Mouse (Mus musculus) liver, postnatal 0 days (tissue): ENCODE results near the gene Gpr39. TPM values are rescaled to one million over a fixed set of nuclear protein-coding genes. Genes with fewer than 3 reads are reported as not detected.

Source experiments
- ATAC-seq: fragments of 200-750 bp; cut with Nextera tagmentation; 2 replicates; pipeline ENCODE4 v1.8.0; 2017; ENCODE audit warnings: mild to moderate bottlenecking, moderate library complexity
- DNase-seq: peaks from one replicate; pipeline ENCODE4 v3.0.0-alpha.2; 2016
- H3K27ac ChIP-seq: fragments of 300-500 bp; sonication (generic); 2 replicates; pipeline ENCODE4 v1.5.1; 2014; ENCODE audit warnings: antibody characterized with exemption, moderate library complexity, mild to moderate bottlenecking, low read depth
- H3K27me3 ChIP-seq: fragments of 300-500 bp; sonication (generic); 2 replicates; pipeline ENCODE4 v1.6.1; 2014; ENCODE audit warnings: low read length, control low read depth, mixed read lengths; ENCODE audit not compliant: insufficient read depth
- H3K36me3 ChIP-seq: fragments of 300-500 bp; sonication (generic); replicated peaks from 2 replicates; pipeline ENCODE4 v1.6.1; 2014; ENCODE audit warnings: mild to moderate bottlenecking, control low read depth, low read length, moderate library complexity, mixed read lengths; ENCODE audit not compliant: insufficient read depth
- H3K4me1 ChIP-seq: fragments of 300-500 bp; sonication (generic); 2 replicates; pipeline ENCODE4 v1.6.1; 2014; ENCODE audit warnings: antibody characterized with exemption, mild to moderate bottlenecking, control low read depth; ENCODE audit not compliant: insufficient read depth
- H3K4me2 ChIP-seq: fragments of 300-500 bp; sonication (generic); 2 replicates; pipeline ENCODE4 v1.6.1; 2014; ENCODE audit warnings: low read depth, mild to moderate bottlenecking, low read length, moderate library complexity, mixed read lengths
- H3K4me3 ChIP-seq: fragments of 300-500 bp; sonication (generic); 2 replicates; pipeline ENCODE4 v1.5.1; 2014; ENCODE audit warnings: low read depth, low read length
- H3K9ac ChIP-seq: fragments of 300-500 bp; sonication (generic); replicated peaks from 2 replicates; pipeline ENCODE4 v1.6.1; 2014; ENCODE audit warnings: mild to moderate bottlenecking, moderate library complexity
- H3K9me3 ChIP-seq: fragments of 300-500 bp; sonication (generic); 2 replicates; pipeline ENCODE4 v1.6.1; 2016; ENCODE audit warnings: mild to moderate bottlenecking, control low read depth, low read length, mixed read lengths
- CTCF ChIP-seq: sonication (generic); IDR thresholded peaks from 2 replicates; pipeline ENCODE4 v1.5.1; 2016; ENCODE audit warnings: antibody characterized with exemption, low read depth
- EP300 ChIP-seq: IDR thresholded peaks from 2 replicates; pipeline ENCODE4 v1.6.1; 2016; ENCODE audit warnings: antibody characterized with exemption, low read depth, mild to moderate bottlenecking
- WGBS: fragments of 180-500 bp; shearing (Covaris S2); extraction: QIAGEN DNeasy Blood & Tissue Kit; methylation state at CpG from one replicate; pipeline ENCODE4 v1.1.7; 2014; ENCODE audit not compliant: insufficient replicate concordance; 5-methylcytosine and 5-hydroxymethylcytosine counted together
- polyA plus RNA-seq: library from polyadenylated mRNA; unstranded; fragments of >200 nt; fragmentation: Nextera tagmentation; extraction: Ambion mirVana; gene quantifications from 2 replicates; pipeline ENCODE4 v1.2.1, GENCODE M21; 2015

The Gpr39 gene
- polyA plus RNA-seq, 1 experiment from 2014 or later: 3.7 TPM

DNA sequence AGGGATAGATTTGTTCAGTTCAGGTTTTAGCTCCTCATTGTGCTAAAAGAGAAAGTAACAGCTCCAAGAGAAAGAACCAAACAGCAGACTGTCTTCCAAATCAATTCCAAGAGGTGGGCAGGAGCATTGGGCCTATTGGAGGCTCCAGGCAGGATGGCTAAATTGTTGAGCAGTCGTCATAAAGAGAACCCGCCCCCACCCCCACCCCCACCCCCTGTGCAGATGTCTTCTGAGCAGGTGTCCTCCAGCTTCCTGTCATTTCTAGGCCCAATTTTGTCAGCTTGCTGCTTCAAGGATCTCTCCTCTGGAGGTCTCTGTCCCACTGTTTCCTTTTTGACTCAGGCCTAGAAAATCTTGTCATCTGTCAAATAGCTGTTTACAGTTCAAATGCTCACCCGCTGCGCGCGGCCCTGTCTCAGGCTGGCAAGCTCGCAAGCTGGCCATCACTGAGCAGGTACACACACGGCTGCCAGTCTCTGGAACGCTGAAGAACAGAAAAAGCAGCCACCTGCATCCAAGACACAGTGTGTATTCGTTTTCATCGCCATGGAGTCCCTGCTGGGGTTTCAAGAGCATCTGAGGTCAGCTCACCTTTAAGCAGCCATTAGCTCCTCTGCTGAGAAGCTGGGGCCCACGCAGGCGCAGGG lies 163.1 kb downstream of the Gpr39 start:
- WGBS: 72% methylated on average over 13 of the region's 13 CpGs
- Histone ChIP-seq H3K4me3 (no peak overlapping the region), H3K27ac (no peak overlapping the region), H3K27me3 (no peaks in the 10 kb centered on the region), H3K9ac (no peak overlapping the region), H3K4me2 (no peak overlapping the region), H3K36me3 (no peaks in the 10 kb centered on the region), H3K9me3 (no peaks in the 10 kb centered on the region), H3K4me1 (no peaks in the 10 kb centered on the region)
- ATAC-seq (no peak), DNase-seq (no peak)
- TF ChIP-seq EP300 (no peak), CTCF (no peak)

DNA sequence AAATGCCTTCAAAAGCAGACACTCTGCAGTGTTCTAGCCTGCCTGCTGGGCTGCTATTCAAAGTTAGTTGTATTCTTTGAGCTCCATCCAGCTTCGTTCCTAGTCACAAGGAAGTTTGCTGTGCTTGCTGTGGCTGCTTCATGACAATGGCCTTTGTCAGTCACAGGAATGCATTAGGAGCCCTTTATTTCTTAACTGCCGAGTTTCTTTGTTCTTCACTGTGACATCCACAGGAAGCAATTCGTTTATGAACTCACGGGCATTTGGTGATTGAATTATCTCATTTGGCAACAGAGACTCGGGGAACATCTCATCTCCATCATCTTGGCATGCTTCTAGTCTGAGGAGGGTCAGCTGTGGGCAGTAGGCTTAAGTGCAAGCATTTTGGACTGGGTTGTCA lies 177.9 kb downstream of the Gpr39 start:
- H3K4me2 ChIP-seq: no peak overlapping the region
- no peak overlapping the region for H3K4me3 ChIP-seq
- no peaks in the 10 kb centered on the region for H3K4me1 ChIP-seq
- ATAC-seq (no peak), DNase-seq (no peak)
- no peaks in the 10 kb centered on the region; the same call in 1 of the 2 replicates for H3K9me3 ChIP-seq
- H3K27me3 ChIP-seq: no peaks in the 10 kb centered on the region
- no peak for TF ChIP-seq EP300
- no peak for TF ChIP-seq CTCF
- 34% methylated on average over 5 of the region's 5 CpGs for WGBS
- H3K27ac ChIP-seq: no peak overlapping the region
- no peaks in the 10 kb centered on the region for H3K36me3 ChIP-seq
- H3K9ac ChIP-seq: no peak overlapping the region

DNA sequence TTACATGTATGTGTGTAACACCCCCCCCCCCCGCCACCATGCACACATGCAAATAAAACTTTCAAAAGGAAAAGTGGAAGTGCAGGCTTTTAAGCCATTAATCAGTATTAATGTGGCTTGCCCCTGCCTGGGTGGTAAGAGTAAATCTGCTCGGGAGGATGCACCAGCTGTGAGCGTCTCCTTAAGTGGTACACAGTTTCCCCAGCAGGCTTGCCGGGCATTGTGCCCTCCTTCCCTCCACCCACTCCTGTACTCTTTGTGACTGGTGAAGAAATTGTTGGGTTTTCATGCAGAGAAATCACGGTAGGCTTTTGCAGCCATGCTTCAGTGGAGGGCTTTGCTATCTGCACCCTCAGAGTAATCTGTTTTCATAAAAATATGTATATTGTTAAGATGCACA lies 181.8 kb downstream of the Gpr39 start:
- Histone ChIP-seq H3K4me3 (no peak overlapping the region), H3K36me3 (no peaks in the 10 kb centered on the region), H3K27ac (no peak overlapping the region), H3K9me3 (no peaks in the 10 kb centered on the region), H3K4me2 (no peak overlapping the region), H3K4me1 (no peaks in the 10 kb centered on the region), H3K9ac (no peak overlapping the region), H3K27me3 (no peaks in the 10 kb centered on the region)
- WGBS: 76% methylated on average over 5 of the region's 5 CpGs
- ATAC-seq (no peak), DNase-seq (no peak)
- TF ChIP-seq EP300 (no peak), CTCF (no peak)

DNA sequence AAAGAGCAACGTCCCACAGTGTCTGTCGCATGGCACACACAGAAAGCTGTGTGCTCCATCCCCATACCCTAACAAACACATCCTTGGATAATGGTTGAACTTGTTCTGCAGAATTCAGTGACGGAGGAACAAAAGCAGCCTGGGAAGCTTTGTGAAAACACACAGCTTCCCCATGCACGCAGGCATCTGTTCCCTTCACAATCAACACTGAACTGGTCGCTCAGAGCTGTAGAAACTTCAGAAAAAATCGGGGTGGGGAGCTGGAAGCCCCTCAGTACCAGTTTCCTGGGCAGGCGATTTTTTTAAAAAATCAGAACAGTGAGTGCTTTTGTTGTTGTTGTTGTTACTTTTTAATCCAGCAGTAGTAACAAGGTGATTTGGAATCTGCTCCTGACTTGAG lies 193.3 kb downstream of the Gpr39 start:
- H3K9ac ChIP-seq: no peak overlapping the region
- no peaks in the 10 kb centered on the region for H3K4me1 ChIP-seq
- DNase-seq (no peak), ATAC-seq (no peak)
- WGBS: 51% methylated on average over 7 of the region's 7 CpGs
- TF ChIP-seq EP300 (no peak), CTCF (no peak)
- no peak overlapping the region for H3K4me2 ChIP-seq
- no peaks in the 10 kb centered on the region for H3K27me3 ChIP-seq
- H3K36me3 ChIP-seq: no peaks in the 10 kb centered on the region
- no peaks in the 10 kb centered on the region for H3K9me3 ChIP-seq
- H3K4me3 ChIP-seq: no peak overlapping the region
- H3K27ac ChIP-seq: no peak overlapping the region

DNA sequence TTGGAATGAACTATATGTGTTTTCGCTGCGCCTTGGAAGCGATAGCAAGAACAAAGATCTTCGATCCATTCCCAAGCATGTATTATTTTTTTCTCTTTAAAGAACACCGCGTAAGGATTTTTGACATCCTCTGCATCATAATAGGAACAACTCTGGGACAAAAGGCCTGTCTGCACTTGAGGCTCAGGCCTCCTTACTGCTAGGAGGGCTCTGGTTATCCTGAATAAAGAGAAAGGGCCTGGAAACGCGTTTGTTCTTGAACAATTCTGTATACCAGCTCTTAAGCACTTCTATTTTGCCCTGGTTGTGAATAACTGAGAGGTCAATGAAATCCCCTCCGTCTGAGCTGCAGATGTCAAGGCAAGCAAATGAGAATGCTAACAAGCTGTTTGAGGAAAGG lies 216.4 kb downstream of the Gpr39 start:
- no peaks in the 10 kb centered on the region for H3K36me3 ChIP-seq
- no peaks in the 10 kb centered on the region for H3K27me3 ChIP-seq
- no peak overlapping the region for H3K9ac ChIP-seq
- H3K9me3 ChIP-seq: no peaks in the 10 kb centered on the region
- no peak overlapping the region for H3K4me3 ChIP-seq
- no peak for ATAC-seq
- H3K4me2 ChIP-seq: no peak overlapping the region
- no peak for DNase-seq
- 88% methylated on average over 9 of the region's 9 CpGs for WGBS
- H3K27ac ChIP-seq: no peak overlapping the region
- no peaks in the 10 kb centered on the region for H3K4me1 ChIP-seq
- TF ChIP-seq EP300 (no peak), CTCF (no peak)

DNA sequence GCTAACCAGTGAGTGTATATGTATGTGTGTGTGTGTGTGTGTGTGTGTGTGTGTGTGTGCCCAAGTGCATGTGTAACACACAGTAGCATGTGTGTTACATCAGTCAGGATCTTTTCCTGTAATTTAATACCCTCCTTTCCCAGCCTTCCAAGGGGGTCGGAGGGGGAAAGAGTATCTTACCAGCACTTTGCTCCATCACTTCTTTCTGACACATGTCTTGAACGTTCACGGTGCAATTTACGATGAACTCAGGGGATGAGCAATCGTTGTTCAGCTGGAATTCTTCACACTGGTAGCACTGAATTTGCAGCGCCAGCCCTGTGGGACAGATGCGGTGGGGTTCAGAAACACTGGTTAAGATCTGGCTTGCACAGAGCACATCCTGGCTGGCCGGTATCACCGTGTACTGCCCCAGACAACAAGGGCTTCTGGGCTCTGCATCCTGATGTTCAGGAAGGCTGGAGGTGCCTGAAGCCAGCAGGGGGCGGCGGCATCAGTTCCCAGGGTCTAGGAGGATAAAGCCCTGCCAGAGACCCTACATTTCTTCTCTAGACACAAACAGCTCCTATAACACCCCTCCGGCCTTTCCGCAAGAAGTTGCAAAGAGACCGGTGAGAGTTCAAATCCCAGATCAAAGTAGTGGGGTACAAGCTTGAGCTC lies 233.5 kb downstream of the Gpr39 start:
- DNase-seq (peak; percentile 22), ATAC-seq (no peak)
- WGBS: 16% methylated on average over 14 of the region's 14 CpGs
- no peak overlapping the region for H3K4me2 ChIP-seq
- H3K9ac ChIP-seq: no peak overlapping the region
- H3K4me1 ChIP-seq: peaks cover 7% of the 10 kb centered on the region; the same call in 1 of the 2 replicates
- TF ChIP-seq CTCF: peak; percentile 35; the same call in 1 of the 2 replicates
- no peak for TF ChIP-seq EP300
- no peaks in the 10 kb centered on the region for H3K36me3 ChIP-seq
- peaks cover 31% of the 10 kb centered on the region for H3K27me3 ChIP-seq
- no peak overlapping the region for H3K4me3 ChIP-seq
- no peaks in the 10 kb centered on the region for H3K9me3 ChIP-seq
- no peak overlapping the region for H3K27ac ChIP-seq
